Mouse (Mus musculus): ENCODE measurements around the gene 6430548M08Rik. TPM values are rescaled to one million over a fixed set of nuclear protein-coding genes. Genes with fewer than 3 reads are reported as not detected.

The 6430548M08Rik gene
- polyA plus RNA-seq, 1 experiment from 2014 or later: 13.2 TPM

GRCm38 (mm10) chr8:120186454-120186853 lies 72.5 kb downstream of the 6430548M08Rik start:
- H3K9me3 ChIP-seq (ENCODE audit: control insufficient read depth, low read length): no peaks in the 10 kb centered on the region
- H3K4me3 ChIP-seq (ENCODE audit: low read depth, low read length): no peak overlapping the region
- H3K4me2 ChIP-seq (replicated peaks; ENCODE audit: low read depth): no peak overlapping the region
- H3K27ac ChIP-seq (replicated peaks): no peak overlapping the region
- no peak for TF ChIP-seq CTCF (IDR thresholded peaks at IDR 0.05; ENCODE audit: low read depth)
- TF ChIP-seq EP300 (optimal IDR thresholded peaks at IDR 0.05): no peak
- WGBS: 41% methylated on average over 8 of the region's 8 CpGs
- no peak overlapping the region for H3K9ac ChIP-seq (ENCODE audit: low read length)
- DNase-seq (ENCODE audit: low spot score) (no peak), ATAC-seq (ENCODE audit: low FRiP score, low TSS enrichment) (no peak)
- peaks cover 18% of the 10 kb centered on the region for H3K4me1 ChIP-seq (replicated peaks; ENCODE audit: control insufficient read depth, insufficient read depth)
- no peaks in the 10 kb centered on the region for H3K36me3 ChIP-seq (ENCODE audit: control insufficient read depth, insufficient read depth, low read length)
- no peaks in the 10 kb centered on the region for H3K27me3 ChIP-seq (ENCODE audit: control insufficient read depth, insufficient read depth, low read length)

GRCm38 (mm10) chr8:120188510-120188909 lies 74.6 kb downstream of the 6430548M08Rik start:
- no peaks in the 10 kb centered on the region for H3K27me3 ChIP-seq (ENCODE audit: control insufficient read depth, insufficient read depth, low read length)
- H3K27ac ChIP-seq (replicated peaks): no peak overlapping the region
- no peak for TF ChIP-seq CTCF (IDR thresholded peaks at IDR 0.05; ENCODE audit: low read depth)
- no peak for TF ChIP-seq EP300 (optimal IDR thresholded peaks at IDR 0.05)
- H3K36me3 ChIP-seq (ENCODE audit: control insufficient read depth, insufficient read depth, low read length): no peaks in the 10 kb centered on the region
- H3K4me3 ChIP-seq (ENCODE audit: low read depth, low read length): no peak overlapping the region
- 56% methylated on average over 6 of the region's 6 CpGs for WGBS
- H3K4me1 ChIP-seq (replicated peaks; ENCODE audit: control insufficient read depth, insufficient read depth): peaks cover 18% of the 10 kb centered on the region
- H3K9ac ChIP-seq (ENCODE audit: low read length): no peak overlapping the region
- ATAC-seq (ENCODE audit: low FRiP score, low TSS enrichment) (no peak), DNase-seq (ENCODE audit: low spot score) (no peak)
- H3K4me2 ChIP-seq (replicated peaks; ENCODE audit: low read depth): no peak overlapping the region
- no peaks in the 10 kb centered on the region for H3K9me3 ChIP-seq (ENCODE audit: control insufficient read depth, low read length)

GRCm38 (mm10) chr8:120189440-120189839 lies 75.5 kb downstream of the 6430548M08Rik start:
- TF ChIP-seq CTCF (IDR thresholded peaks at IDR 0.05; ENCODE audit: low read depth) (no peak), EP300 (optimal IDR thresholded peaks at IDR 0.05) (no peak)
- ATAC-seq (ENCODE audit: low FRiP score, low TSS enrichment): no peak
- Histone ChIP-seq H3K4me1 (replicated peaks; ENCODE audit: control insufficient read depth, insufficient read depth) (peaks cover 17% of the 10 kb centered on the region), H3K27me3 (ENCODE audit: control insufficient read depth, insufficient read depth, low read length) (no peaks in the 10 kb centered on the region), H3K4me2 (replicated peaks; ENCODE audit: low read depth) (no peak overlapping the region), H3K36me3 (ENCODE audit: control insufficient read depth, insufficient read depth, low read length) (no peaks in the 10 kb centered on the region), H3K4me3 (ENCODE audit: low read depth, low read length) (no peak overlapping the region), H3K9ac (ENCODE audit: low read length) (no peak overlapping the region), H3K27ac (replicated peaks) (no peak overlapping the region), H3K9me3 (ENCODE audit: control insufficient read depth, low read length) (no peaks in the 10 kb centered on the region)
- DNase-seq (ENCODE audit: low spot score): no peak
- 63% methylated on average over 6 of the region's 6 CpGs for WGBS

GRCm38 (mm10) chr8:120190107-120190809 lies 76.3 kb downstream of the 6430548M08Rik start:
- no peak overlapping the region for H3K4me3 ChIP-seq (ENCODE audit: low read depth, low read length)
- peaks cover 14% of the 10 kb centered on the region for H3K4me1 ChIP-seq (replicated peaks; ENCODE audit: control insufficient read depth, insufficient read depth)
- no peak overlapping the region for H3K4me2 ChIP-seq (replicated peaks; ENCODE audit: low read depth)
- no peak overlapping the region for H3K9ac ChIP-seq (ENCODE audit: low read length)
- peak overlapping the region; percentile 49; the same call in 1 of the 2 replicates for H3K27ac ChIP-seq (replicated peaks)
- WGBS: 77% methylated on average over 17 of the region's 17 CpGs
- H3K36me3 ChIP-seq (ENCODE audit: control insufficient read depth, insufficient read depth, low read length): no peaks in the 10 kb centered on the region
- H3K9me3 ChIP-seq (ENCODE audit: control insufficient read depth, low read length): no peaks in the 10 kb centered on the region
- no peak for ATAC-seq (ENCODE audit: low FRiP score, low TSS enrichment)
- DNase-seq (ENCODE audit: low spot score): no peak
- no peak for TF ChIP-seq CTCF (IDR thresholded peaks at IDR 0.05; ENCODE audit: low read depth)
- no peak for TF ChIP-seq EP300 (optimal IDR thresholded peaks at IDR 0.05)
- no peaks in the 10 kb centered on the region for H3K27me3 ChIP-seq (ENCODE audit: control insufficient read depth, insufficient read depth, low read length)

- Histone ChIP-seq H3K4me3 (ENCODE audit: low read depth, low read length) (peak overlapping the region; percentile 8; the same call in 1 of the 2 replicates), H3K9ac (ENCODE audit: low read length) (no peak overlapping the region)
Observed at GRCm38 (mm10) chr8:120190810-120191413, 77.0 kb downstream of the 6430548M08Rik start.

GRCm38 (mm10) chr8:120191633-120192032 lies 77.7 kb downstream of the 6430548M08Rik start:
- Histone ChIP-seq H3K36me3 (ENCODE audit: control insufficient read depth, insufficient read depth, low read length) (no peaks in the 10 kb centered on the region), H3K9ac (ENCODE audit: low read length) (no peak overlapping the region), H3K4me3 (ENCODE audit: low read depth, low read length) (no peak overlapping the region), H3K4me2 (replicated peaks; ENCODE audit: low read depth) (no peak overlapping the region), H3K9me3 (ENCODE audit: control insufficient read depth, low read length) (no peaks in the 10 kb centered on the region), H3K27ac (replicated peaks) (peak overlapping the region; percentile 88), H3K27me3 (ENCODE audit: control insufficient read depth, insufficient read depth, low read length) (no peaks in the 10 kb centered on the region), H3K4me1 (replicated peaks; ENCODE audit: control insufficient read depth, insufficient read depth) (peaks cover 5% of the 10 kb centered on the region; the same call in 1 of the 2 replicates)
- no peak for TF ChIP-seq CTCF (IDR thresholded peaks at IDR 0.05; ENCODE audit: low read depth)
- 55% methylated on average over 5 of the region's 5 CpGs for WGBS
- DNase-seq (ENCODE audit: low spot score) (no peak), ATAC-seq (ENCODE audit: low FRiP score, low TSS enrichment) (no peak)

More at GRCm38 (mm10) chr8:120190810-120191413, 77.0 kb downstream of the 6430548M08Rik start:
- Histone ChIP-seq H3K27ac (replicated peaks) (peak overlapping the region; percentile 88), H3K9me3 (ENCODE audit: control insufficient read depth, low read length) (no peaks in the 10 kb centered on the region), H3K36me3 (ENCODE audit: control insufficient read depth, insufficient read depth, low read length) (no peaks in the 10 kb centered on the region), H3K27me3 (ENCODE audit: control insufficient read depth, insufficient read depth, low read length) (no peaks in the 10 kb centered on the region), H3K4me2 (replicated peaks; ENCODE audit: low read depth) (peak overlapping the region; percentile 51), H3K4me1 (replicated peaks; ENCODE audit: control insufficient read depth, insufficient read depth) (peaks cover 7% of the 10 kb centered on the region)
- TF ChIP-seq EP300 (optimal IDR thresholded peaks at IDR 0.05) (no peak), CTCF (IDR thresholded peaks at IDR 0.05; ENCODE audit: low read depth) (peak; percentile 35; the same call in 1 of the 2 replicates)
- peak; percentile 91 for DNase-seq (ENCODE audit: low spot score)
- peak; percentile 88 for ATAC-seq (ENCODE audit: low FRiP score, low TSS enrichment)
- 36% methylated on average over 20 of the region's 20 CpGs for WGBS
